Mouse (Mus musculus): ENCODE results near the gene Hbb-bt. TPM values are rescaled to one million over a fixed set of nuclear protein-coding genes. Genes with fewer than 3 reads are reported as not detected.
"Not testable (repeated sequence)": the region's sequence is repeated elsewhere in the genome, so short reads cannot be mapped to it uniquely, and the experiment has no call there.

Gene Hbb-bt
- total RNA-seq, 2 experiments from 2014 or later: 114 to 127 TPM

DNA sequence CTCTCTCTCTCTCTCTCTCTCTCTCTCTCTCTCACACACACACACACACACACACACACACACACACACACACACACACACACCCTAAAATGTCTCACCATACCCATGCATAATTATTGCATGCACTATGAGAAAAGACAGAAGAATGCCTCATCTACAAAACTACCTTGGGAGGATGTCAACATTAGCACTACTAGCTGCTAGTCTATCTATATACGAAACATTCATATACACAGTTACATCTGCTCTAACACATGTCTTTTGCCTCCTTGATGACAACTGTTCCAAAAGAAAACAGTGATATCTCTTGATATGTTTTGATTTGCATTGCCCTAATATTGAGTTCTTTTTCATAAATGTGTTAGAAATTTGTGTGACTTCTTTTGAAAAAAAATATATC is 3.5 kb downstream of the Hbb-bt start:
- intact Hi-C loops (cut with DNase I; ENCODE audit: low total_unique reads): no loop called here
- DNase-seq: no peak

- intact Hi-C loops (cut with DNase I; ENCODE audit: low total_unique reads): no loop called here
Measured at GRCm38 (mm10) chr7:103809801-103810155, 4.0 kb downstream of the Hbb-bt start.

GRCm38 (mm10) chr7:103808971-103809800 is 4.6 kb downstream of the Hbb-bt start:
- intact Hi-C loops (cut with DNase I; ENCODE audit: low total_unique reads): no loop called here
- no peak for DNase-seq

More at GRCm38 (mm10) chr7:103809801-103810155, 4.0 kb downstream of the Hbb-bt start:
- no peak for DNase-seq

DNA sequence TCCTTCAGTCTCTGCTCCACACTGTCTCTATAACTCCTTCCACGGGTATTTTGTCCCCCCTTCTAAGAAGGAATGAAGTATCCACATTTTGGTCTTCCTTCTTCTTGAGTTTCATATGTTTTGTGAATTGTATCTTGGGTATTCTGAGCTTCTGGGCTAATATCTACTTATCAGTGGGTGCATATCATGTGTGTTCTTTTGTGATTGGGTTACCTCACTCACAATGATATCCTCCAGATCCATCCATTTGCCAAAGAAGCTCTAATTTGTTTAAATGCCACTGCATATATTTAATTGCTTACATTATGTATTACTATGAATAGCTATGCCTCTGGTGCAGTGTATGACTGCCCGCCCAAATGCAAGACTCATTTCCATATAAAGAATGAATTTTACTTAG is 5.7 kb downstream of the Hbb-bt start:
- intact Hi-C loops (cut with DNase I; ENCODE audit: low total_unique reads): not testable (repeated sequence)

GRCm38 (mm10) chr7:103806856-103807255 is 6.9 kb downstream of the Hbb-bt start:
- intact Hi-C loops (cut with DNase I; ENCODE audit: low total_unique reads): no loop called here
- no peak for DNase-seq

More for the DNA sequence above, 5.7 kb downstream of the Hbb-bt start:
- not testable (repeated sequence) for DNase-seq

DNA sequence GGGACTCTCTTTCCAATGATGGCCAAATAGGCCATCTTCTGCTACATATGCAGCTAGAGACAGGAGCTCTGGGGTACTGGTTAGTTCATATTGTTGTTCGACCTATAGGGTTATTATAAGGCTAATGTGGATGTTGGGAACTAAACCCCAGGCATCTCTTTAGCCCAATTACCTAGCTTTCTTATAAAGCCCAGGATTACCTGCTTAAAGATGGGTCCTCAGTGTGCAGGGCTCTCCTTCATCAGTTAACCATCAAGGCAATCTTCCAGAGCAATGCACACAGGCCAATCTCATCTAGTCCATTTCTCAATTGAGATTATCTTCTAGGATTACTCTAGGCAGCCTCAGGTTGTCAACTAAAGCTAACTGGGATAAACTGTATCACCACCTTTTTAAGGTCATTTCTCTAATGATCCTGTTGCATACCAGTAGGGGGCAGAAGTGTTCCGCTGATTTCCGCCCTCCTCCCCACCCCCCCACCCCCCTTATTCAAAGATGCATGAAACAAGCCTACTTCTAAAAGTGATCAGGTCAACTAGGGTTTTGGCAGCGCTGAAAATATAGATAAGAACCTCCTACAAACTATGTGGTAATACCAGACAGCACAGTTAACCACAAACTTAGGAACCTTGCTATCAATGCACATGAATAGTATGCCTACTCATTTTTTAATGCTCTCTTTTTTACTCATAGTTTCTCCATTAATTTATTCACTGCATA is 21.0 kb downstream of the Hbb-bt start:
- intact Hi-C loops (cut with DNase I; ENCODE audit: low total_unique reads): no loop called here
- DNase-seq: no peak

GRCm38 (mm10) chr7:103791721-103792120 is 22.1 kb downstream of the Hbb-bt start, which contains the start of gene Olfr67:
Gene Olfr67, minus strand, starts transcription at chr7:103791821.
- no peak for DNase-seq
- intact Hi-C loops (cut with DNase I; ENCODE audit: low total_unique reads): no loop called here

GRCm38 (mm10) chr7:103779598-103779997 is 34.2 kb downstream of the Hbb-bt start, which contains the start of gene Olfr68:
Gene Olfr68, minus strand, starts transcription at chr7:103779698.
- intact Hi-C loops (cut with DNase I; ENCODE audit: low total_unique reads): no loop called here
- DNase-seq: no peak

DNA sequence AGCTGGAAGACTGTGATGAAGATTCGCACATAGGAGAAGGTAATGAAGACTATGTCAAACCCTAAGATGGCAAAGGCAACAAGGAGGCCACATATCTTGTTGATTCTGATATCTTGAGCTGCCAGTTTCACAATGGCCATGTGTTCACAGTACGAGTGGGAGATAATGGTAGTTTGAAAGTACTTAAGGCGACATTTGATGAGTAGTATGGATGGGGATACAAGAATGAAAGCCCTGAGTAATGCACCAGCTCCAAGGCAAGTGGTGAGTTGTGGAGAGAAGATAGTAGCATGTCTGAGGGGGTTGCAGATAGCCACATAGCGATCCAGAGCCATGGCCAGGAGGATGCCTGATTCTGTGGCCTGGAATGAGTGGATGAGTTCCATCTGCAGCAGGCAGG is 36.1 kb downstream of the Hbb-bt start:
- DNase-seq; intact Hi-C loops (cut with DNase I; ENCODE audit: low total_unique reads): not testable (repeated sequence)

DNA sequence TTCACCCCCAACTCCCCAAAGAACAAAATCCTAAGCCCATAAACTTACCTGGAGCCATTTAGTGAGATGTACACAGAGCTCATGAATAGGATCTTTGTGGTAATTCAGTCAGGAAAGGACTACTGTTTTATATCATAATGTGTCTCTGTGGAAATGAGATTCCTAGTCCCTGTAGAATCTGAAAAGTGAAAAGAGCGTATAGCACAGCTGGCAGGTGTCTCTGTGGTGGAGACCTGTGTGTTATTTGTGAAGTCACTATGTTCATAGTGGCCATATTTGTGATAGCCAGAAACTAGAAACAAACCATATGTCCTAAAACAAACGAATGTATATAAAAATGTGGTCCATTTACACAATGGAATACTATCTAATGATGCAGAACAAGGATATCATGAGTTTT is 42.3 kb downstream of the Hbb-bt start, which contains the start of gene Olfr69:
Olfr69 (minus strand) TSS at position 101 of the 400 bp plus-strand sequence.
- intact Hi-C loops (cut with DNase I; ENCODE audit: low total_unique reads): no loop called here
- no peak for DNase-seq

GRCm38 (mm10) chr7:103767687-103768086 is 46.1 kb downstream of the Hbb-bt start:
- DNase-seq; intact Hi-C loops (cut with DNase I; ENCODE audit: low total_unique reads): not testable (repeated sequence)

Other genes with a start within 250 kb of the Hbb-bt start
- gene Olfr616, start 244.9 kb downstream of the Hbb-bt start, total RNA-seq (2021): not detected
- gene Olfr617, start 240.9 kb downstream of the Hbb-bt start, total RNA-seq (2021): not detected
- gene Olfr618, start 223.9 kb downstream of the Hbb-bt start, total RNA-seq (2021): not detected
- not detected for gene Olfr619, start 213.4 kb downstream of the Hbb-bt start, total RNA-seq (2021)
- not detected for gene Olfr620, start 201.5 kb downstream of the Hbb-bt start, total RNA-seq (2021)
- not detected for gene Olfr622, start 171.3 kb downstream of the Hbb-bt start, total RNA-seq (2021)
- gene Olfr623, start 150.3 kb downstream of the Hbb-bt start, total RNA-seq (2021): not detected
- gene Olfr624, start 142.8 kb downstream of the Hbb-bt start, total RNA-seq (2021): not detected
- not detected for gene Olfr625-ps1, start 131.3 kb downstream of the Hbb-bt start, total RNA-seq (2021)
- gene Olfr243, start 99.3 kb downstream of the Hbb-bt start, total RNA-seq (2021): not detected
- not detected for gene Olfr628, start 83.6 kb downstream of the Hbb-bt start, total RNA-seq (2021)
- not detected for gene Olfr629, start 69.1 kb downstream of the Hbb-bt start, total RNA-seq (2021)
- not detected for gene Olfr630, start 56.7 kb downstream of the Hbb-bt start, total RNA-seq (2021)
- gene Olfr69, start 42.4 kb downstream of the Hbb-bt start, total RNA-seq (2021): not detected
- not detected for gene Olfr68, start 34.3 kb downstream of the Hbb-bt start, total RNA-seq (2021)
- not detected for gene Olfr67, start 22.2 kb downstream of the Hbb-bt start, total RNA-seq (2021)
- gene Hbb-bs, start 14.1 kb upstream of the Hbb-bt start, total RNA-seq (2021): 1,000 to 10,000 TPM; 1,097 to 1,122 TPM
- gene Hbb-bh2, start 26.5 kb upstream of the Hbb-bt start, total RNA-seq (2021): not detected
- not detected for gene Hbb-bh1, start 29.2 kb upstream of the Hbb-bt start, total RNA-seq (2021)
- not detected for gene Hbb-y, start 39.2 kb upstream of the Hbb-bt start, total RNA-seq (2021)
- gene Olfr66, start 72.3 kb upstream of the Hbb-bt start, total RNA-seq (2021): not detected
- gene Olfr64, start 80.5 kb upstream of the Hbb-bt start, total RNA-seq (2021): not detected
- not detected for gene Olfr65, start 89.5 kb upstream of the Hbb-bt start, total RNA-seq (2021)
- gene Olfr631, start 114.8 kb upstream of the Hbb-bt start, total RNA-seq (2021): not detected
- not detected for gene Olfr632, start 120.4 kb upstream of the Hbb-bt start, total RNA-seq (2021)
- not detected for gene Olfr633, start 130.4 kb upstream of the Hbb-bt start, total RNA-seq (2021)
- not detected for gene Olfr635, start 157.2 kb upstream of the Hbb-bt start, total RNA-seq (2021)
- gene Olfr638, start 184.8 kb upstream of the Hbb-bt start, total RNA-seq (2021): not detected
- gene Olfr639, start 203.3 kb upstream of the Hbb-bt start, total RNA-seq (2021): not detected
- not detected for gene Olfr640, start 211.6 kb upstream of the Hbb-bt start, total RNA-seq (2021)
- gene Olfr641, start 221.4 kb upstream of the Hbb-bt start, total RNA-seq (2021): not detected
- gene Olfr642, start 238.7 kb upstream of the Hbb-bt start, total RNA-seq (2021): not detected
- not detected for gene 4930516K23Rik, start 247.4 kb upstream of the Hbb-bt start, total RNA-seq (2021)